Mouse (Mus musculus) cerebellum, postnatal 14 days (tissue): ENCODE results near the gene Rc3h1.
"Not testable (repeated sequence)": the region's sequence is repeated elsewhere in the genome, so short reads cannot be mapped to it uniquely, and the experiment has no call there.

Experiments used
- DNase-seq, 2 experiments: peaks; one replicate each; pipeline ENCODE4 v3.0.0; 2021; ENCODE audit warnings: mixed read lengths in 2 of 2

The Rc3h1 gene

GRCm38 (mm10) chr1:160906057-160906557 is at the start of gene Rc3h1:
Rc3h1 (plus strand) TSS chr1:160906418.
- DNase-seq = peak; percentile 100

GRCm38 (mm10) chr1:160858132-160858531 is 48.1 kb upstream of the Rc3h1 start:
- no peak for DNase-seq

DNA sequence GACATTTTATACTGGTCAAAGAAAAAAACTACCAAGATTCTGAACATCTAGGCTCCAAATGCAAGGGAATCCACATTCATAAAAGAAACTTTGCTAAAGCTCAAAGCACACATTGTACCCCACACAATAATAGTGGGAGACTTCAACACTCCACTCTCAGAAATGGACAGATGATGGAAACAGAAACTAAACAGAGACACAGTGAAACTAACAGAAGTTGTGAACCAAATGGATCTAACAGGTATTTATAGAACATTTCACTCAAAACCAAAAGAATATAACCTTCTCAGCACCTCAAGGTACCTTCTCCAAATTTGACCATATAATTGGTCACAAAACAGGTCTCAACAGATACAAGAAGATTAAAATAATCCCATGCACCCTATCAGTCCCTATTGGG is 46.3 kb upstream of the Rc3h1 start:
- not testable (repeated sequence) for DNase-seq

DNA sequence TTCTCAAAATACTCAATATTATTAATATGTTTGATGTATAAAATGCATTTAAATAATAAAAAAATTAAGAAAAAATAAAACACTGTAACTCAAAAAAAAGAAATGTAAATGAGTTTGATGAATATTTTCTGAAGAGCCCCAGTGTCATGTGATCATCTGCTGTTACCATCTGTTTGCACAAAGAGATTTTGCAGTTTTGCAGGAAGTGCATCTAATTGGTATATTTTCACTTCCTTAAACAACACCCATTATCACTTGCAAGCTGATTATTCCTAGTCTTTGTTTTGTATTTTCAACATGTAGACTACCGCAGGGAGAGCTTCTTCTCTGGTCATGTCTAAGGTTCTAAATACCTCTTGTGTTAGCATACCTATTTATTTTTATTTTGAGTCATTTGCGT is 45.1 kb upstream of the Rc3h1 start:
- DNase-seq = no peak

DNA sequence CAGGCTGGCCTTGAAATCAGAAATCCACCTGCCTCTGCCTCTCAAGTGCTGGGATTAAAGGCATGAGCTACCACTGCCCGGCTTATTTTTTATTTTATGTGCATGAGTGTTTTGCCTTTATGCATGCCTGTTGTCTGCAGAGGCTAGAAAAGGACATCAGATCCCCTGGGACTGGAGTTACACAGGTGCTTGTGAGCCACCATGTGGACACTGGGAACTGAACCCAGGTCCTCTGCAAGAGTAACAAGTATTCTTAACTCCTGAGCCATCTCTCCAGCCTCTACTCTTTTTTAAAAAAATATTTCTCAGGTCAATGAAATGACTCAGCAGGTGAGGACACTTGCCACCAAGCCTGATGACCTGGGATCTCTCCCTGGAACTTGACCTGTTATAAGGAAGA is 44.6 kb upstream of the Rc3h1 start:
- DNase-seq = no peak

DNA sequence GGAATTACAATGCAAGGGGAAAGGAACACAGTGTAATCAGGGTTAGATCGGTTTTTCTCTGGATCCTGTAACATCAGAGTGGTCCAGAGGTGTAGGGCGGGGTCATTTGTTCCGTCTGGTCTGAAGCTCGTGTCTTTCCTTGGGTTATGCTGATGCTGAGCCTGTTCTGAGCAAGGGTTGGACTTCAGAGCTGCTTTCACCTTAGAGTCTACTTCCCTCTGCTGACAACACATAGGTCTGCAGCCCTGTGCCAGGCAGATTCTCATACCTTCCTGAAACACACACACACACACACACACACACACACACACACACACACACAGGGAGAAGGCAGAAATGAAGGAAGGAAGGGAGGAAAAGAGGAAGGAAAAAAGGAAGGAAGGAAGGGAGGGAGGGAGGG is 43.2 kb upstream of the Rc3h1 start:
- DNase-seq = peak; percentile 42 to 57

GRCm38 (mm10) chr1:160874757-160875156 is 31.5 kb upstream of the Rc3h1 start:
- no peak for DNase-seq

GRCm38 (mm10) chr1:160876968-160877367 is 29.2 kb upstream of the Rc3h1 start:
- DNase-seq = no peak

- no peak for DNase-seq
Observed at GRCm38 (mm10) chr1:160878485-160878884, 27.7 kb upstream of the Rc3h1 start.

GRCm38 (mm10) chr1:160881378-160881777 is 24.8 kb upstream of the Rc3h1 start:
- not testable (repeated sequence) for DNase-seq

- DNase-seq = no peak
Observed at GRCm38 (mm10) chr1:160881968-160882367, 24.2 kb upstream of the Rc3h1 start.

GRCm38 (mm10) chr1:160884273-160884672 is 21.9 kb upstream of the Rc3h1 start:
- DNase-seq = no peak

- DNase-seq = no peak
Observed at GRCm38 (mm10) chr1:160884993-160885392, 21.2 kb upstream of the Rc3h1 start.

- DNase-seq = no peak
Observed at GRCm38 (mm10) chr1:160899701-160900100, 6.5 kb upstream of the Rc3h1 start.

DNA sequence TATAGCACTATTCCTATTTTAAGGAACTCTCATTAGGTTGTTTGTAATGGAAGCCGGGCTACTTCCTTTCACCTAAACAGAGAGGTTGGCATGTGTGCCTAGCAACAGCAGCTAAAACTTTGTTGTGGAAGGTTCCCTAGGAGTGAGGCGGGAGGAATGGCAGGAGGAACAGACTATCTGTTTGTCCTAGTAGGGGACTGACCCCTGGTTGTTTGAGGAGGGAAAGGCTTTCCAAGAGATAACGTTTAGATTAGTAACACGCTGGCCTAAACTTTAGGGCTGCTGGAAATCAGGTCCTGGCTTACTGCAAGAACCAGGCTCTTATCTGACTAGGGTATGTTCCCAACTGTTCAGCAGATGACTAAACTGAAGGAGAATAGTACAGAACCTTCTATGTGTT is 2.2 kb upstream of the Rc3h1 start:
- DNase-seq = no peak

GRCm38 (mm10) chr1:160906558-160907481 is 602 bp downstream of the Rc3h1 start:
- DNase-seq = peak in 1 of 2 experiments; percentile 63

GRCm38 (mm10) chr1:160910176-160910575 is 4.0 kb downstream of the Rc3h1 start:
- no peak for DNase-seq

DNA sequence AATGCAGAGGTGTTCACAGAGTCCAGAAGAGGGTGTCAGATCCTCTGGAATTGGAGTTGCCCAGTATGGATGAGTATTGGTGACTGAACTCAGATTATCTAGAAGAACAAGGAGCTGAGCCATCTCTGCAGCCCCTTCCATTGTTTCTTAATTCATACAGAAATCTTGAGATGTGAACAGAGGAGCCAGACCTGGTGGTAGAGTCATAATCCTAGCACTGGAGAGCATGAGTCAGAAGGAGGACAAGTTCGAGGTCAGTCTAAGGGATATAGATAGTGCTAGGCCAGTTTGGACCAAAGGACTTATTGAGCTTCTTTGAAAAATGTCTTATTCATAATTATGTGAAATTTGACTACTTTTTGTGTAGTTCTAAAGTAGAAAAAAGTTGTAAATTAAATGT is 4.6 kb downstream of the Rc3h1 start:
- DNase-seq = no peak

- DNase-seq = no peak
Observed at GRCm38 (mm10) chr1:160919383-160919782, 13.2 kb downstream of the Rc3h1 start.

GRCm38 (mm10) chr1:160921938-160922337 is 15.7 kb downstream of the Rc3h1 start:
- no peak for DNase-seq

DNA sequence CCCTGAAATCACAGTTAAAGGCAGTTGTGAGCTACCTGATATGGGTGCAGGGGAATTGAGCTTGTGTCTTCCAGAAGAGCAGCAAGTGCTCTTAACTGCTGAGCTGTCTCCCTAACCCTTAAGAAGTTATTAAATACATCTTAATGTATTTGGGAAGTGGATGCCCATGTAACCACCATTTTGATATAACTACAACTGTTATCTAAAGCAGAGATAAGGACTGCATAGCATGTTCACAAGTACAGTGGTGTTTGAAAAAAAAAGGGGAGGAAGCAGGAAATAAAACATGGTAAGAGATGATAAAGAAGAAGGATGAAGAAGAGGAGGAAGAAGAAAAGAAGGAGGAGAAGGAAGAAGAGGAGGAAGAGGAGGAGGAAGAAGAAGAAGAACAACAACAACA is 25.1 kb downstream of the Rc3h1 start:
- no peak for DNase-seq

- DNase-seq = peak; percentile 37 to 49
Observed at GRCm38 (mm10) chr1:160933896-160934482, 27.8 kb downstream of the Rc3h1 start.

DNA sequence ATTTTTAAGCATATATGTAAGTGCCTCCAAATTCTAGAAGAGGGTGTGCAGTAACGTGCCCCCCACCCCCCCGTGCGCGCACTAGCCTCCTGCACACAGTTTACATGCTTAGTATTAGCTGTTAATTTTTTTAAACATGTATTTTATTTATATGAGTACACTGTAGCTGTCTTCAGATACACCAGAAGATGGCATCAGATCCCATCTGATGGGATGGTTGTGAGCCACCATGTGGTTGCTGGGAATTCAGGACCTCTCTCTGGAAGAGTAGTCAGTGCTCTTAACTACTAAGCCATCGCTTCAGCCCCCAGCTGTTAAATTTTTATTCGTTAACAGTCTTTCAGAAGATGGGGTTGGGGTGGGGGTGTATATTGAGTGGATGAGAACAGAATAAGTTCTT is 29.3 kb downstream of the Rc3h1 start:
- DNase-seq = peak; percentile 20

DNA sequence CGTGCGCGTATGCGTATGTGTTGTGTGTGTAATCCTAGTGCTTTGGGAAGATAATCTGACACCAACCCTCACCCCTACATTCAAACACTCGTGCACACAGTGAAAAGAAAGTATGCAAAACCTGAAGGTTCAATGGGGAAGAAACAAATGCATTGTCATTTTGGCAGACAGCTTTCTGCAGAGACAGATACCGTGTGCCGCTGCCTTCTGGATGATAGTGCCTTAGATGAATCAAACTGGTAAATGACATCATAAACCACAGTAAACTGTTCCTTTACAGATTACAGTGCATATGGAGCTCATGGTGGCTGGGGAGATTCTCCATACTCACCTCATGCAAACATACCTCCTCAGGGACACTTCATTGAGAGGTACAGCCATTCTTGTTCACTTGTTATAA is 57.0 kb downstream of the Rc3h1 start:
- DNase-seq = no peak
